Mouse (Mus musculus): Measurements from ENCODE around the gene Ndufc2.

The Ndufc2 gene

DNA sequence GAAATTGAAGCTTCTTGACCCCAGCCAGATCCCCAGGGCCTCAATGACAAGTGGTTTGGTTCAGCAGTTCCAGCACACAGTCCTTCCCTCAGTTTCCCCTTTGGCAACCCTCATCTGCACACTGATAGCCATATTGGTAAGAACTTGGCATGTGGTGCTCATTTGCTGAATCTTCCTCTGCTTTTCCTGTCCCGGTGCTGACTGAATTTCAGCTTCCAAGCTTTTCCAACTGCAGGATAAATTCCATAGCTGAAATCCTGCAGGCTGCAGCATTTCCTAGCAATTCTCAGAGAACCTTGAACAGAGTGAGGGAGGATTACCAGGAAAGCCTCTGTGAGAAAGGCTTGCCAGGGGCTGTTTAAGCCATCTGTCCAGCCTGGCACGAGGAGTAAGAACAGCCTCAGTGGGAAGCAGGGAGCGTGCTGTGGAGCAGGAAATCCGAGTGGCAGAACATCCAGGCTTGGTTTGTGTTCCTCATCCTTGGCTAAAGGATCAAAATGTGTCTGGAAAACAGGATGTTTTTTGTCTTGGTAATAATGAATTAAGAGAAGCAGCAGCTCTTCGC lies 12.9 kb upstream of the Ndufc2 start:
- no peak for DNase-seq (ENCODE audit: low read depth, low spot score)

DNA sequence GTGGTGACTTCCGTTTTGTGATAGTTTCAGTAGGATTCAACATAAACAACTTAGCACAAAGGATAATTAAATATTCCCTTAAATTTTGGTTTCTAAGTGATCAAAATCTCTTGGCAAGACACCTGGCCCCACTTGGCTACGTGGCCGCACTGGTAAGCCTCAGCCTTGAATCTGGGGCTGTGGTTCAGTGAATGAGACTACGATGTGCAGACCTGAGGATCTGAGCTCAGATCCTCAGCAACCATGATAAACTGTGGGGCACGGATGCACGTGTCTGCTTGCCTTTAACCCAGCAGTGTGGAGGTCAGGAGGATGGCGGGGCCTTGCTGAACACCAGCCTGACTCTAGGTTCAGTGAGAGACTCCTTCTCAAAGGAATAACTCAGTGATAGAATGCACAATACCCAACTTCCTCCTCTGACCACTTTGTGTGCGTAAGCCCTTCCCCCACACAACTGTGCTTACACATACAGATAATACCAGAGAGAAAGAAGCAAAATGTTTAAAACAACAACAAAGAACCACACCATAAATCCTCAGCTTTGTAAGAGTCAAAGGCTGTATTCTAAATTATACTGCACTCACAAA lies 12.1 kb upstream of the Ndufc2 start:
- no peak for DNase-seq (ENCODE audit: low read depth, low spot score)

DNA sequence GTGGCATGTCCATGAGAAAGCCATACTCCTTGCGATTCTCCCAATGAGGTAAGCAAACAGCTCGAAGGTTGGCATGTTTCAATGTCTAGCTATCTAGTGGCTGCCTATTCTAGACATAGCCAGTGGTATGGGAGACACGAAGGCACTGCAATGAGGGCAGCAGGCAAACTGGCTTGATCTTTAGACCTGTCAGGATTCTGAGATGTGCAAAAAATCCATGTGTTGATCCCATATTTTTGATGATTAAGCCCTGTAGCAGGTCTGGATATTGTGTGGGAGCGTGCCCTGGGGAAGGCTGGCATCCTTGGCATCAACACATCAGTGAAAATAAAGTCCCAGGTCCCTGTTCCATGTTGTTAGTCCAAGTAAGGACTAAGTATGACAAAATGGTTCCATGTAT lies 11.3 kb upstream of the Ndufc2 start:
- DNase-seq (ENCODE audit: low read depth, low spot score), result no peak

DNA sequence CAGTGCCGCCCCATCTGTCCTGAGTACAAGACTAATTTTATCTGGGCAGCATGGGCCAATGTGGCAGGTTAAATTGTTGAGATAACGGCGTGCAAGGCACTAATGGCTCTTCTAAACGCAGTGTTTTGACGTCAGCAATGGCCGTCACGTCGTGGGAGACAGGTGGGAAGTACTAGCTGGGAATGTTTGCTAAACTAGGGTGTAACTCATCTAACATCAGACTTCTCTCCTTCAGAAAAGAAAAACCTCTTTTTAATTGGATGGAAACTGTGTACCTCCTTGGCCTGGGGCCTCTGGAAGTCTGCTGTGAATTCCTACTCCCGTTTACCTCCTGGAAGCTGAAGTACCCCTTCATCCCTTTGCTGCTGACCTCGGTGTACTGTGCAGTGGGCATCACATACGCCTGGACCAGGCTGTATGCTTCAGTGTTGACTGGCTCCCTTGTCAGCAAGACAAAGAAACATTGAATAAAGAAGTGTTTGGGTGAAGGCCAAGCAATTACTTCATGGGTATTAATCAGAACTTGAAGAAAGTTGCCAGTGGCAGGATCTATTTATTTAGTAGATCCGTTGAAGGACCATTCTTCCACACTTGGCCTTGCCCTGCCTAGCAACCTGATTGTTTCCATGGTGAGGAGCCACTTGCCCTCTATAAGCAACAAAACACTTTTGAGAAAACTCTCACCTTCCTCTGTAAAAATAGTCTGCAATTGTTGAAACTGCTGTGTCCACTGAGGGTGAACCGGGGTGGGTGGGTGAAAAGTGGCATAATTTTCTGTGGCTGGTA lies 8.3 kb upstream of the Ndufc2 start:
- DNase-seq (ENCODE audit: low read depth, low spot score), result no peak

DNA sequence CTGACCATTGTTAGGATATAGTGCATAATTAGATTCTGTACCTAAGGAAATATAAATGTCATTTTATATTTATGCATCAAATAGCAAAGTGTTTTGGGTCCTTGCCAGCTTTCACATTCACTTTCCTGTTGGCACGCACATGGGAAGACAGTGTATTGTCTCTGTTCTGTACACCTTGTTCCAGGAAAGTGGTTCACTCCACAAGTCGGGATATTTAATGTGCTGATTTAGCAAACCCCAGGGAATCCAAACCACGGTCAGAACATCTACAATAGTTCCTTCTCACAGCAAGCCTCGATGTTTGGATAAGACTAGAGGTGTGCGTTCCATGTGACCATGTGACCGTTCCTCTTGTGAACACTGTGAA lies 7.7 kb upstream of the Ndufc2 start:
- no peak for DNase-seq (ENCODE audit: low read depth, low spot score)

DNA sequence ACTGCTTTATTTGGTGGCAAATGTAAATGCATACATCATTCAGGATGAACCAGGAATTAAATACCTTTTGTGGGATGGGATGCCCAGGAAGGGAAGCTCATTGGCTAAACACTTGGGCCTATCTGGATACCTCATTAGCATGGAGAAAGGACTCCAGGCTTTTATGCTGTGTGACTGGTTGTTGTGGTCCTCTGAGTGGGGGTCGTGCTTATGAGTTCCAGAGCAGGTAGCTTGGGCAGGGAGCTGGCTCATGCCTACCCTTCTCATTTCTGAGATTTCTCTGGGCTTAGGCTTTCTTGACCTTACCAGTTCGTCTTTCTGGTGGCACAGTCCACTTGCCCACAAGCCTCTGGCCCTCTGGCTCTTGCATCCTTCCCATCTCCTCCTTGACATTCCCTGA lies 5.4 kb upstream of the Ndufc2 start:
- DNase-seq (ENCODE audit: low read depth, low spot score), result no peak

DNA sequence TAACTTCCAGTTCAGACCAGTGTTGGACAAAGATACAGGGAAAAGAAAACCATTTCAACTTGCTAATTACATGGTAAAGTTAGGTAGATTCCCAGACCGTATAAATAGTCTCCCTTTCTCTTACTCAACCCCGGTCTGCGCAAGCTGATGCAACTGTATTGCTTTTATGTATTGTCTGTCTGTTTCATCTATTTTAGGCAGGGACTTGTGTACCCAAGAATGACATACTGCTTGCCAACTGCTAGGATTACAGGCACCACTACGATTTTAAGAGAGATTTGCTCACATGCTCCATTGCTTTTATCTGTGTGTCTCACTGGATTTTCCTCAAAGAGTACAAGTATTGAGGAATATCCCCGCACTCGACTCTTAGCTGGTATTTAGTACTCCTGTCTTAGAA lies 860 bp upstream of the Ndufc2 start:
- no peak for DNase-seq (ENCODE audit: low read depth, low spot score)

DNA sequence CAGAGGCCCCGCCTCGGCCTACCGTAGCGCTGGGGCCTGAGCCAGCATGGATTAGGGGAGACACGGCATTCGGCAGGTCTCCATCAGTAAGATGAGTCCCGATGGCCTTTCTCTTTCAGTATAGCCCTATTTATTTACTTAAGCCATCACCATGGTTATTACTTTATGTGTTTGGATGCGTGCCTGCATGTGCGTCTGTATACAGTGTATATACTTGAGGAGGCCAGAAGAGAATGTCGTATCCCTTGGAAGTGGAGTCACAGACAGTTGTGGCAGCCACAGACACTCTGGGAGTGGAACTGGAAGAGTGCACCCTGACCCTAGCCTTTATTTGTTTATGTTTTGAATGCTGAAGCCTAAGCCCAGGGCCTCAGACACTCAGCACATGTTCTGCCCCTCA lies 7.3 kb downstream of the Ndufc2 start:
- no peak for DNase-seq (ENCODE audit: low read depth, low spot score)

DNA sequence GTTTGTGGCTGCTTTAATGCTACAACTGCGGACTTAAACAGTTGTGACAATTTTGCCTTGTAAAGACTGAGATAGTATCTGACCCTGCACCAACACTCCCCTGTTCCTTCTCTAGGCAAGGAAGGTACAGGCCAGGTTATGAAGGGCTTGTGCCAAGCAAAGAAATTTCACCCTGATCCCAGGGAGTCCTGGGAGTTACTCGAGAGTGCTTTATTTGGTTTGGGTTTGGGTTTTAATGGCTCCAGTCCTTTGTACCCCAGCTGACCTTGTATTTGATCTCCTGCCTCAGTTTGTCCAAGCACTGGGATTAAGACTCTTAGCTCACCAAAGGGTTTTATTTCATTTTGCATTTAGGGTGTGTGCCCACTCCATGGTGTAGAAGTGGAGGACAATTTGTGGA lies 11.3 kb downstream of the Ndufc2 start:
- DNase-seq (ENCODE audit: low read depth, low spot score), result no peak

DNA sequence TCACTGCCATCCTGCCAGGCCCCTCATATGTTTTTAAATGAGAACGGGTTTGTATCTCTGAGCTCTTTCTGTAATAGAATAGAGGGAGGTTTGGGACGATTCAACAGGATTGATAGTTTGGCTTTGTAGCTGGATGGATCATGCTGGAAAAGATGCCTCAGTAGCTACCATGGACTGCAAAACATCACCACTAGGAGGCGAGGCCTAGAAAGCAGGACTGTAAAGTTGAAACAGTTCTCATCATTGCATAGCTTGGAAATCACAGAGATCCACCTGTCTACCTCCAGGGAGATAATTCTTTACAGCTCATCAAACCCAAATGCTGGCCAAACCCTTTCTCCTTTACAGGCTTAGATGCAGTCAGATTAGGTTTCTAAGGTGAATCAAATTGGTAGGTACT lies 11.8 kb downstream of the Ndufc2 start:
- DNase-seq (ENCODE audit: low read depth, low spot score), result no peak

DNA sequence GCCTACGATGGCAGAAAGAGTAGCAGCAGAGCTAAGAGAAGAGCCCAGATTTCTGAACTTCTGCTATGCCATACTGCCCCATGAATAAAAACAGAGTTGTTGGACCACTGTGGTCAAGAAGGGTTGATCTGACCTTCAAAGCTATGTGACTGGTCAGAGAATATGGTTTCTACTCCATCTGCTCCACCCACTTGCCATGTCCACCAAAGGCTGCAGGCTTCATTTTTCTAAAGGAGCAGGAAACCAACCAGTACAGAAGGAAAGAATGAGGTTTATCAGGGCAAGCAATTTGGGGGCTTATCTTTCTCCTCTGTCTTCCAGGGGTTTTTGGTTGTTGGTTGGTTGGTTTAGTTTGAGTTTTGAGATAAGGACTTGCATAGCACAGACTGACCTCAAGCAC lies 14.2 kb downstream of the Ndufc2 start:
- no peak for DNase-seq (ENCODE audit: low read depth, low spot score)

DNA sequence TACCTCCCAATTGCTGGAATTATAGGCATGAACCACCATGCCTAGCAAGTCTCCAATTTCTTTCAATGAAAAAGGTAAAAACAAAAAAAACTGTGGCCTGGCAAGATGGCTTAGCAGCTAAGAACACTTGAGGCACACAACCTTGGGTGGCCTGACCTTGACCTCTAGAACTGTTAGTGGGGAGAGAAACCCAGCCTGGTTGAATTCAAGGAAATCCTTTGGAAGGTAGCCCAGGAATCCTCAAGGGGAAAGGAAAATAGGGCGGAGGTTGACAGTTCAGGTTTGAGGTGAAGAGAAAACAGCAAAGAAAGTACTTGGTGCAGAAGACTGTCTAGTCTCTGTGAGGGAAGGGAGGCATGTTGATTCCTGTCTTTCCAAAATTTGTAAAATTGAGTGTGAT lies 14.6 kb downstream of the Ndufc2 start:
- DNase-seq (ENCODE audit: low read depth, low spot score), result no peak

DNA sequence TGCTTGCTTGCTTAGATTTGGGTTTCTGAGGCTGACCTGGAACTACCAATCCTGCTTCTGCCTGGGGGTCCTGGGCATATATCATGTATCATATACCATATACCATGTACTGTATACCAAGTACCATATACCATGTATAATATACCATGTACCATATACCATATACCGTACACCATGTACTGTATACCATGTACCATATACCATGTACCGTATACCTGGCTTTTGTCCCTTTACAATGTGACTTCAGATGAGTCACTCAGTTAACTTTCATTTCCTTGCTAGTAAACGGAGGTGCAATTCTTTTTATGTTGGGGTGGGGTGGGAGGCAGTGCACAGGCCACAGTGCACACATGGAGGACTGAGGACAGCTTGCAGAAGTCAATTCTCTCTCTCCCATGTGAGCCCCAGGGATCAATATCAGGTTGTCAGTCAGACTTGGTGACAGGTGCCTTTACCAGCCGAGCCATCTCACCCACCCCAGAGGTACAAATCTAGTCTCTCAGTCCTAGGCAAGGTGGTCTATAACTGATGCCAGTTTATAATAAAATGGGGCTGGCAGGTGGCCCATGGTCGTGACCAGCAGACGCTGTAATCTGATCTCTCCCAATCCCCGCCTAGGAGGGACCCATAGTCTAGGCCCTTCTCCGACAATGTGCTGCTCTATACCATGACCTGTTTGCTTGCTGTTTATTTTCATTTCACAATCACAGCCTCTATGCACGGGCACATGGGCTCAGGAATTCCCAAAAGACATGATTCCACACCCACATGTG lies 15.3 kb downstream of the Ndufc2 start:
- no peak for DNase-seq (ENCODE audit: low read depth, low spot score)

DNA sequence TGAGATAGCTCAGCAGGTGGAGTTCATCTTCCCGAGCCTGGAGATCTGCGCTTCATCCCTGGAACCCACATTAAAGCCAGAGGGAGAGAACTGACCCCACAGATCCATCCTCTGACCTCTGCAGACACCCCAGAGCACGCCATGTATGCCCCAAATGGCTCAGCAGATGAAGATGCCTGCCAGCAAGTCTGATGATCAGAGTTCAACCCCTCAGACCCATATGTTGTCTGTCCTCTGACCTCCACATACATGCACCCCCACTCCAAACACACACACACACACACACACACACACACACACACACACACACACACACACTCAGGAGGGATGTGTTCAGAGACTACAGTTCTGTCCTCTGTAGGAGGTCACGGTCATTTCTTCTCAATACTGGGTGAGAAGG lies 16.7 kb downstream of the Ndufc2 start:
- DNase-seq (ENCODE audit: low read depth, low spot score), result no peak

DNA sequence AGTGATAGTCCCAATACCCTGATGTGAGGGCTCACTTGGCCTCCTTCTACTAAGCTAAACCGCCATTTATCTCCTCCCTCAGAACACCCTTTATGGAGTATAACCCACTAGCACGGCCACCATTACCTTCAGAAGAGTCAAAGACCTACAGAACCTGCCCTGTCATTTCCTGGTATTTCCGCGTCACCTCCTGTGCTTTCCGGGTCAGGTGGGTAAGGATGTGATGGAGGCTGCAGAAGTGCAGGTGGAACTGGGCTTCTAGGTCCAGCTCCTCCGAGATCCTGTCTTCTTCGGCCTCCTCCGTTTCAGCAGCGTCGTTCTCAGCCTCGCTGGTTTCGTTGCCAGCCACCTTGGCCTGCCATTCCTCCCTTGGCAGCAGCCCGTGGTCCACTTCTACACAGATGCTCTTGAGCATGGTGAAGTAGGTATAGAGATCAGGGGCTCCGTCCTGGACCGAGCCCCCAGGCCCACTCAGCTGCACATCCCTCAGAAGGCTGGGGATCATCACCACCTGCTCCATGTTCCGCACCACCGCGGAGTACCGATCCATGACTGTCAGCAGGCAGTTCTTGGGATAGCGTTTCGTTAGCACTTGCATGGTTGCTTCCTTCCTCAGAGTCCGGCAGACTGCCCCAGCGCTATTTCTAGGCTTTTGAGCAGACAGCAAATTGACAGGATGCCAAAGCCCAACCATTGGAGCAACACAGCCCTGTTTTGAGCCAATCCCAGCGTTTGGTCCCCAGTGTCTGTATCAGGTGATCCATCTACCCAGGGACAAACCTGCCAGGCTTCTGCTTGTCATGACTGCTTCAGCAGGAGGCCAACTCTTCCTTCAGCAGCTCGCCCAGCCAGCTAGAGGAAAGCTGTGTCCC lies 17.3 kb downstream of the Ndufc2 start, which contains the start of gene Thrsp:
Thrsp (minus strand) TSS at position 825 of the 872 bp plus-strand sequence.
- no peak for DNase-seq (ENCODE audit: low read depth, low spot score)

DNA sequence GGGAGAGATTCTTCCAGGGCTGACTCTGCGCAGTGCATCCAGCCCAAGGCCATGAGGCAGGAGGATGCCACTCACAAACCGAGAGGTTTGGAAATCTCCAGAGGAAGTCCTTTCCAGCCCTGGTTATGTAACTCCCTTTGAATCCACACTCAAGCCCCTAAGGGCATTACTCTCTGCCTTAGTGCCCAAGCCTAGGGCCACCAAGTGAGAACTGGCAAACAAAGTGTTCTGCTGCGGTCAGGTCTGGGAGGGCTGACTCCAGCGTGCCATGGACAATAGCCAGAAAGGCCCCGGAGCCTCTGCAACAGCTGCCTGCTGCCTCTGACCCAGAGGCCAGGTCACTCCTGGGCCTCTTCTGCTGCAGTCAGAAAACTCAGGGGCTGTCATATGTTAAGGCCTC lies 18.9 kb downstream of the Ndufc2 start:
- DNase-seq (ENCODE audit: low read depth, low spot score), result no peak

DNA sequence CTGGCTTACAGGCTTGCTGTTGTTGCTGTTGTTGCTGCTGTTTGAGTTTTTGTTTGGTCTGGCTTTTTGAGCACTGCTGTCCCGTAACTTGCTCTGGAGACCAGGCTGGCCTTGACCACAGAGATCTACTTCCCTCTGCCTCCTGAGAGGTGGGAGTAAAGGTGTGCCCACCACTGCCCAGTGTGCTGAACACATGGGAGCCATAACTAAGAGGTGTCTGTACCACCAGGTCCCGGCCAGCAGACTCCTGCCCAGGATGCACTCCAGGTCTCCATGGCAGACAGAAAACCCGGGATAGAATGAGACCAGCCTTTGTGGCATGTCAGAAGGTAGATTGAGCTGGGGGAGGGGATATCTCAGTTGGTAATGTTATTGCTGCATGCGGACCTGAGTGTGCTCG lies 19.4 kb downstream of the Ndufc2 start:
- no peak for DNase-seq (ENCODE audit: low read depth, low spot score)

DNA sequence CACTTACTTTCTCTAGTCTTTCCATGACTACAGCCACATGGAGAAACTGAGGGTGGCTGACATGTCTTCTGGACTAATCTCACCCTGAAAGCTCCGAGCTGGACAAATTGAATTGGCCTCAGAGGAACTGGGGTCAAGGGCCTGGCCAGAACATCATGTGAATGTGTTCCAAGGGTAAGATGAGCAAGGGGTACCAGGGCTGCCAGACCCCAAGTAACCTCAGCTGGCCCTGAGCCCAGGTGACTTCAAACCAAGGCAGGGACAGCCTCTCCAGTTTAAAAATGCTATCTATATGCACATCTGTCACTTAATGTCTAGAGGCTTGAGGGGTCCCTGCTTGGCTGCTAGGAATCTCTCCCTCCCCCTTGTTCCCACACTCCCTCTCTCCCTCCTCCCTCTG lies 20.6 kb downstream of the Ndufc2 start:
- DNase-seq (ENCODE audit: low read depth, low spot score), result no peak

DNA sequence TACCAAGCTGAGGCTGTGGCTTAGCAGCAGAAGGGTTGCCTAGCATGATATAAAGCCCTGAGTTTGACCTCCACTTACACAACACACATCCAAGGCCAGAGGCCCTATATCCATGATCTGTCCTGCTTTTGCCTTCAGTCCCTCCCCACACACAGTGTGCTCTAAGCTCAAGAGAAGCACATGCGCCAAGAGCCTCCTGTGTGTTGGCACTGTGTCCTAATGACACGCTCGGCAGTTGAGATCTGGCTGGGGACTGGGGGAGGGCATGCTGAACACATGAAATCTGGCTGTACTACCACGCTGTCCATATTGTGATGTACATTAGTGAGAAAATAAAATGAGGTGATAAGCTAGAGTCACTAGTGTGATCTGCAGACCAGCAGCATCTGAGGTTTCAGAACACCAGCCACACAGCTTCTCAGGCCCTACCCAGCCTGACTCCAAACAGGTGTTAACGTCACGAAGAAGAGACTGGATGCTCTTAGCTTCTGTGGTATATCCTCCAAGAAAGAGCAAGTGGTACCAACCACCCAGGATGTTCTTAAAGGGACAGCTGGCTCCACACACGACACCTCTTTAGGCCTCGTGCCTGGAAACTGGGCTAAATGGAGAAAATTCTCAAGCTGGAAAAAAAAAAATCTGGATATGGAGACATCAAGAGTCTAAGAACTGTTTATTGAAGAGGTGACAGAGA lies 21.3 kb downstream of the Ndufc2 start:
- no peak for DNase-seq (ENCODE audit: low read depth, low spot score)

DNA sequence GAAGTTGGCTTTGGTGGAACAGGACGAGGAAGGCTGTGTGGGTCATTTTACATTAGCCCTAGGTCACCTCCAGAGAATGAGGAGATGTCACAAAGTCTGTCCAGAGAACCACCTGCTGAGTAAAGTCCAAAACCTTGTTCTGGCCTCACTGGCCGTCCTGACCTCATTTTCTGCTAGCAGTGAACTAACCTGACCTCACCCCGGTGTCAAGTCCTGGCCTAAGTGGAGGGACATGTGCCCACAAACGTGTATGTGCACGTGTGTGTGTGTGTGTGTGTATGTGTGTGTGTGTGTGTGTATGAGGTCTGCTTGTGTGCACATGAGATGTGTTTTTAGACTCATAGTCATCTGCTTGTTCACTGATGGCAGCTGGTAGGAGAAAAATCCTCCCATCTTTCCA lies 24.0 kb downstream of the Ndufc2 start:
- no peak for DNase-seq (ENCODE audit: low read depth, low spot score)
